Mouse (Mus musculus): ENCODE data around the gene Numb. TPM values are rescaled to one million over a fixed set of nuclear protein-coding genes. Genes with fewer than 3 reads are reported as not detected.
"Not testable (repeated sequence)": the region's sequence is repeated elsewhere in the genome, so short reads cannot be mapped to it uniquely, and the experiment has no call there.

The Numb gene
- polyA plus RNA-seq, 1 experiment, result 13.4 TPM

DNA sequence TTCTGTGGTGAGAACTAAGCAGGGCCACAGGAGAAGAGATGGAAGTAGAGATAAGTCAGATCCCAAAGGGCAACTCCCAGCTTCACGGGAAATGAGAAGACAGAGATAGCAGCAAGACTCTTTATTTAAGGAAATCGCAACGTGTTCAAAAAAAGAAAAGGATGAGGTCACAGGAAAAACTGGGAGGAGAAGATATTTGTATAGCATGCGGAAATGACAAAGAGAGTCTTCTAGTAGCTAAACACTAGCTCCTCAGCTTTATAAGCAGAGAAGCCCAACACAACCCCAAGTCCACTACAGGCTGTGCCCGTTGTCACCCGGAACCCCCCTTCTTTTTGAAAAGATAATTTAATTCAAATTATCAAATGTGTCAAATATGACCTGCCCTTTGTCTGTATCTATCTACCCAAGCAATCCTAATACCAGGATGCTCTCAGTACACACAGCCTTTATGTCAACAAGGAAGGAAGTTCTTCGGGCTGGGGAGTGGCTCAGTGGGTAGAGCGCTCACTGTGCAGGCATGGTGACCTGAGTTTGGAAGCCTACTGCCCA, 25.6 kb upstream of the Numb start:
- Histone ChIP-seq H3K27me3 (replicated peaks) (no peaks in the 10 kb centered on the region), H3K4me3 (replicated peaks) (peak overlapping the region; percentile 82), H3K9me3 (no peaks in the 10 kb centered on the region), H3K4me1 (peaks cover 53% of the 10 kb centered on the region), H3K36me3 (replicated peaks; ENCODE audit: low read length) (peaks cover 9% of the 10 kb centered on the region)
- TF ChIP-seq FLI1 (IDR thresholded peaks at IDR 0.05; ENCODE audit: low read length) (no peak), GATA1 (IDR thresholded peaks at IDR 0.05; ENCODE audit: borderline replicate concordance, low read length) (no peak)

DNA sequence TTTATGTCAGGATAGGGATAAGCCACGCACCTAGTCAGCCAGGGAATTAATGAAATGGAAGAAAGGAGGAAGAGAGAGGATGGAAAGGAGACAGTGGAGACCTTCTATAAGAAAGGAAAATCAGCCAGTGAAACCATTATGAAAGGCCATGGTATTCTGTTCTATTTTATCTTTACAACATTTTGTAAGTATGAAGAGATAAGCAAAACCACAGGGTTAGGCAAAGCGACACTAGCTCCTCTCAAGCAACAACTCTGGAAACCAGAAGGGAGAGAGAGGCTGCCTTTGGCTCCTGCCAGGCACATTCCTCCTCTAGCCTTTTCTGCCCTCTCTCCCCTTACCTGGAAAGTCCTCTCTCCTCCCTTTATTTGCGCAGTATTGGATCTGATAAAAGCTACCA, 20.2 kb upstream of the Numb start:
- Histone ChIP-seq H3K36me3 (replicated peaks; ENCODE audit: low read length) (no peaks in the 10 kb centered on the region), H3K27me3 (replicated peaks) (no peaks in the 10 kb centered on the region), H3K4me3 (replicated peaks) (no peak overlapping the region), H3K4me1 (peaks cover 58% of the 10 kb centered on the region), H3K9me3 (no peaks in the 10 kb centered on the region)
- TF ChIP-seq FLI1 (IDR thresholded peaks at IDR 0.05; ENCODE audit: low read length) (no peak), GATA1 (IDR thresholded peaks at IDR 0.05; ENCODE audit: borderline replicate concordance, low read length) (no peak)

DNA sequence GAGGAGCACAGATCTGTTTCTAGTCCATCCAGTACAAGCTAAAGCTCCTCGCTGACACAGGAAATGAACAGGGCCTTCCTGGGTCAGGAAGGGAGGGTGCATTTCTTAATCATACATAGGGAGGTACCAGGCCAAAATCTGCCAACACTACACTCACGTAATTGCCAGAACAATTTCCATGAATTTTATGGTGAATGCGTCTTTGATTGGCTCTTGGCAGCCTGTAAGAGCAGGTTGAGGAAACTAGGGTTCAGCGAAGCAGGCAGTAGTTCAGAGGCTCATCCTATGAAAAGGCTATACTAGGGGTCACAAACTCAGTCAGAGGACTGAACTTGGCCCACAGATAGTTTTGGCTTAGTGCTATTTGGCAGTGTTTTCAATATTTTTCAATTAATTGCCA, 18.3 kb upstream of the Numb start:
- peaks cover 57% of the 10 kb centered on the region for H3K4me1 ChIP-seq
- TF ChIP-seq GATA1 (IDR thresholded peaks at IDR 0.05; ENCODE audit: borderline replicate concordance, low read length) (no peak), FLI1 (IDR thresholded peaks at IDR 0.05; ENCODE audit: low read length) (no peak)
- no peaks in the 10 kb centered on the region for H3K27me3 ChIP-seq (replicated peaks)
- no peaks in the 10 kb centered on the region for H3K36me3 ChIP-seq (replicated peaks; ENCODE audit: low read length)
- no peaks in the 10 kb centered on the region for H3K9me3 ChIP-seq
- H3K4me3 ChIP-seq (replicated peaks), result no peak overlapping the region

DNA sequence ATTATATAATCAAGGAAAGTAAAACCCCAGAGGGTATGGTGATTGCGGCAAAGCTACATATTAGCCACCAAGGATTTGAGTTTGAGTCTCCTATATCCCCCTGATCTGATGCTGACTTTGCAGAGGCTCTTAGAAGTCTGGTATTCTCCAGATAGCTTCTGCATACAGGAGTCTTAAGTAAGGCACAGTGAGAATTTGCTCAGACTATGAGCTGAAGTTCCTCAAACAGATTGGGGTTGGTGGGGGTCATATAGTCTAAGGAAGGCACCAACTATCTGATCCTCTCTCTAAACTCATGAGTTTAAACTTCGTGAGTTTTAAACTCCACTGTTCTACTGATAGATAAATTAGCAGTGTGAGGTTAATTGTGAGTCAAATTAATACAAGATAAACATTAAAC, 17.6 kb upstream of the Numb start:
- Histone ChIP-seq H3K9me3 (peaks cover 2% of the 10 kb centered on the region; the same call in 1 of the 2 replicates), H3K27me3 (replicated peaks) (no peaks in the 10 kb centered on the region), H3K36me3 (replicated peaks; ENCODE audit: low read length) (no peaks in the 10 kb centered on the region), H3K4me1 (peaks cover 57% of the 10 kb centered on the region), H3K4me3 (replicated peaks) (no peak overlapping the region)
- TF ChIP-seq FLI1 (IDR thresholded peaks at IDR 0.05; ENCODE audit: low read length), result no peak
- no peak for TF ChIP-seq GATA1 (IDR thresholded peaks at IDR 0.05; ENCODE audit: borderline replicate concordance, low read length)

GRCm38 (mm10) chr12:83938592-83938991, 16.9 kb upstream of the Numb start:
- H3K9me3 ChIP-seq; H3K36me3 ChIP-seq (replicated peaks; ENCODE audit: low read length); H3K4me3 ChIP-seq (replicated peaks); H3K27me3 ChIP-seq (replicated peaks): not testable (repeated sequence)
- H3K4me1 ChIP-seq, result peaks cover 58% of the 10 kb centered on the region

GRCm38 (mm10) chr12:83937600-83937999, 15.9 kb upstream of the Numb start:
- Histone ChIP-seq H3K4me3 (replicated peaks) (no peak overlapping the region), H3K36me3 (replicated peaks; ENCODE audit: low read length) (no peaks in the 10 kb centered on the region), H3K27me3 (replicated peaks) (no peaks in the 10 kb centered on the region), H3K9me3 (peaks cover 4% of the 10 kb centered on the region; the same call in 1 of the 2 replicates), H3K4me1 (peaks cover 64% of the 10 kb centered on the region)
- TF ChIP-seq GATA1 (IDR thresholded peaks at IDR 0.05; ENCODE audit: borderline replicate concordance, low read length) (no peak), FLI1 (IDR thresholded peaks at IDR 0.05; ENCODE audit: low read length) (no peak)

DNA sequence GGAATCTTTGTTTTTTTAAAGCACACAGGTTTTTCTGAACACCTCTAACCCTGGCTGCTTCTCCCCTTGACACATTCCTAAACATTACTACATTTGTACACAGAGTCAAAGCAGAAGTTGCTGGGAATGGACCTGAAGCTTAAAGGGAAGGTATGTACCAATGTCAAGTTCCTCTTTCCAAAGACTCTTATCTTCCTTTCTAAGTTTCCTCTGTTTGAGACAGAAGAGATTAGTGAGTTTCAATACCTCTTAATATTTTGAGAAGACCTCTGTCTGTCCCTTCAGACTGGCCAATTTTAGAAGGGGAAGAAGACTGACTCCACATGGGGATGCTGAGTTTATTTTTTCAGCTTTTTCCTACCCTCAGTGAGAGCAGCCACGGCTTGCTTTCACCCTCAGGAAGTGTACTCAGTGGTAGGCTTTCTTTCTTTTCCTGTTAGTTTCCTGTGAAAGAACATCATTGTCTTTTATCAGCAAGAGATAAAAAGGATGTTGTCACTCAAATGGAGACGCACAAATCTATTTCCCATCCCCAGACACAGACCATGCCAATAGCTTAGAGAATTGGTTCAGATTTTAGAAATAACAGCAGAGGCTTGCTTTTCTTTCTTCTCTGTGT, 7.6 kb upstream of the Numb start:
- H3K36me3 ChIP-seq (replicated peaks; ENCODE audit: low read length), result no peaks in the 10 kb centered on the region
- TF ChIP-seq FLI1 (IDR thresholded peaks at IDR 0.05; ENCODE audit: low read length) (no peak), GATA1 (IDR thresholded peaks at IDR 0.05; ENCODE audit: borderline replicate concordance, low read length) (no peak)
- H3K27me3 ChIP-seq (replicated peaks), result no peaks in the 10 kb centered on the region
- H3K4me1 ChIP-seq, result peaks cover 44% of the 10 kb centered on the region
- H3K4me3 ChIP-seq (replicated peaks), result no peak overlapping the region
- H3K9me3 ChIP-seq, result peaks cover 1% of the 10 kb centered on the region; the same call in 1 of the 2 replicates

- Histone ChIP-seq H3K4me3 (replicated peaks) (peak overlapping the region; percentile 50), H3K36me3 (replicated peaks; ENCODE audit: low read length) (no peaks in the 10 kb centered on the region), H3K27me3 (replicated peaks) (no peaks in the 10 kb centered on the region), H3K4me1 (peaks cover 54% of the 10 kb centered on the region), H3K9me3 (no peaks in the 10 kb centered on the region)
- no peak for TF ChIP-seq GATA1 (IDR thresholded peaks at IDR 0.05; ENCODE audit: borderline replicate concordance, low read length)
- TF ChIP-seq FLI1 (IDR thresholded peaks at IDR 0.05; ENCODE audit: low read length), result no peak
Observed at GRCm38 (mm10) chr12:83927747-83928146, 6.0 kb upstream of the Numb start.

DNA sequence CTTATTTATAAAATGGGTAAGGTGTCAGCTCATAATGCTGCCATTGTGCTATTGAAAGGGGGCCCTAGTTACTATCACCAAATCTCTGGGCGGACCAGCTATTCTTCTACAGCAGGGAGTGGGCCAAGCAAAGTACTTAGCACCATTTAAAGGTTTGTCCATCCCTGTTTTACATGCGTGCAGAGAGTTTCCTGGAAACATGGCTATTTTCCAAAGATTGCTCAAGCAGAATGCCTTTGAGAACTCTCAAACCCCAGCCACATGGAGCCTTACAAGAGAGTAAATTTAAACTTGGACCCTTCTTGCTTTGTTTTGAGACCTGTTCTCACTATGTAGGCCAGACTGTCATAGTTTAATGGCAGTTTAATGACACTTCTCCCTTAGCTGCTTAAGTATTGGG, 4.3 kb upstream of the Numb start:
- H3K9me3 ChIP-seq, result no peaks in the 10 kb centered on the region
- H3K4me1 ChIP-seq, result peaks cover 45% of the 10 kb centered on the region
- H3K4me3 ChIP-seq (replicated peaks), result no peak overlapping the region
- H3K27me3 ChIP-seq (replicated peaks), result no peaks in the 10 kb centered on the region
- TF ChIP-seq GATA1 (IDR thresholded peaks at IDR 0.05; ENCODE audit: borderline replicate concordance, low read length) (no peak), FLI1 (IDR thresholded peaks at IDR 0.05; ENCODE audit: low read length) (no peak)
- H3K36me3 ChIP-seq (replicated peaks; ENCODE audit: low read length), result no peaks in the 10 kb centered on the region

- Histone ChIP-seq H3K4me1 (peaks cover 51% of the 10 kb centered on the region), H3K4me3 (replicated peaks) (no peak overlapping the region), H3K27me3 (replicated peaks) (no peaks in the 10 kb centered on the region), H3K9me3 (no peaks in the 10 kb centered on the region), H3K36me3 (replicated peaks; ENCODE audit: low read length) (no peaks in the 10 kb centered on the region)
- TF ChIP-seq GATA1 (IDR thresholded peaks at IDR 0.05; ENCODE audit: borderline replicate concordance, low read length) (no peak), FLI1 (IDR thresholded peaks at IDR 0.05; ENCODE audit: low read length) (no peak)
Observed at GRCm38 (mm10) chr12:83925160-83925703, 3.5 kb upstream of the Numb start.

Measured in megakaryocyte, embryonic 14.5 days (primary cell).